Mouse (Mus musculus) midbrain, embryonic 16.5 days (tissue): Measurements from ENCODE around the gene Mapkapk2. TPM values are rescaled to one million over a fixed set of nuclear protein-coding genes. Genes with fewer than 3 reads are reported as not detected.

Experiments
- ATAC-seq: fragments of 200-750 bp; cut with Nextera tagmentation; 2 replicates; pipeline ENCODE4 v1.8.0; 2017; ENCODE audit warnings: moderate TSS enrichment
- H3K27ac ChIP-seq: fragments of 300-500 bp; sonication (generic); 2 replicates; pipeline ENCODE4 v1.5.1; 2014; ENCODE audit warnings: mild to moderate bottlenecking, low read length, mixed read lengths
- H3K27me3 ChIP-seq: fragments of 300-500 bp; sonication (generic); 2 replicates; pipeline ENCODE4 v1.6.1; 2014; ENCODE audit warnings: low read depth, low read length, mixed read lengths; ENCODE audit not compliant: control insufficient read depth, insufficient read depth
- H3K36me3 ChIP-seq: fragments of 300-500 bp; sonication (generic); 2 replicates; pipeline ENCODE4 v1.6.1; 2014; ENCODE audit warnings: mild to moderate bottlenecking, low read length, moderate library complexity, mixed read lengths; ENCODE audit not compliant: control insufficient read depth, insufficient read depth
- H3K4me1 ChIP-seq: fragments of 300-500 bp; sonication (generic); 2 replicates; pipeline ENCODE4 v1.6.1; 2014; ENCODE audit warnings: mild to moderate bottlenecking, low read length, mixed read lengths; ENCODE audit not compliant: control insufficient read depth, insufficient read depth
- H3K4me2 ChIP-seq: fragments of 300-500 bp; sonication (generic); 2 replicates; pipeline ENCODE4 v1.6.1; 2014; ENCODE audit warnings: mild to moderate bottlenecking, low read length, mixed read lengths
- H3K4me3 ChIP-seq: fragments of 300-500 bp; sonication (generic); 2 replicates; pipeline ENCODE4 v1.5.1; 2014; ENCODE audit warnings: low read depth, mild to moderate bottlenecking, low read length, moderate library complexity, mixed read lengths
- H3K9ac ChIP-seq: fragments of 300-500 bp; sonication (generic); 2 replicates; pipeline ENCODE4 v1.6.1; 2014; ENCODE audit warnings: low read depth, low read length, mixed read lengths
- H3K9me3 ChIP-seq: fragments of 300-500 bp; sonication (generic); replicated peaks from 2 replicates; pipeline ENCODE4 v1.6.1; 2014; ENCODE audit warnings: mild to moderate bottlenecking, low read length, mixed read lengths; ENCODE audit not compliant: control insufficient read depth, poor library complexity, severe bottlenecking
- WGBS: fragments of 180-500 bp; shearing (Covaris S2); extraction: QIAGEN DNeasy Blood & Tissue Kit; methylation state at CpG from one replicate; pipeline ENCODE4 v1.1.7; 2014; 5-methylcytosine and 5-hydroxymethylcytosine counted together
- polyA plus RNA-seq: library from polyadenylated mRNA; unstranded; fragments of >200 nt; fragmentation: Nextera tagmentation; extraction: Ambion mirVana; gene quantifications from 2 replicates; pipeline ENCODE4 v1.2.1, GENCODE M21; 2015

Gene Mapkapk2
- polyA plus RNA-seq, 1 experiment from 2014 or later, result 12.6 TPM

- Histone ChIP-seq H3K9me3 (no peaks in the 10 kb centered on the region), H3K27me3 (no peaks in the 10 kb centered on the region), H3K36me3 (no peaks in the 10 kb centered on the region; the same call in 1 of the 2 replicates), H3K9ac (no peak overlapping the region), H3K27ac (no peak overlapping the region), H3K4me3 (no peak overlapping the region), H3K4me2 (no peak overlapping the region), H3K4me1 (peaks cover 17% of the 10 kb centered on the region)
- 68% methylated on average over 6 of the region's 6 CpGs for WGBS
- ATAC-seq, result 0 out of 2 replicates have a peak, but pooled peaks have one; percentile 2
Measured at GRCm38 (mm10) chr1:131062821-131063220, 34.8 kb downstream of the Mapkapk2 start.

DNA sequence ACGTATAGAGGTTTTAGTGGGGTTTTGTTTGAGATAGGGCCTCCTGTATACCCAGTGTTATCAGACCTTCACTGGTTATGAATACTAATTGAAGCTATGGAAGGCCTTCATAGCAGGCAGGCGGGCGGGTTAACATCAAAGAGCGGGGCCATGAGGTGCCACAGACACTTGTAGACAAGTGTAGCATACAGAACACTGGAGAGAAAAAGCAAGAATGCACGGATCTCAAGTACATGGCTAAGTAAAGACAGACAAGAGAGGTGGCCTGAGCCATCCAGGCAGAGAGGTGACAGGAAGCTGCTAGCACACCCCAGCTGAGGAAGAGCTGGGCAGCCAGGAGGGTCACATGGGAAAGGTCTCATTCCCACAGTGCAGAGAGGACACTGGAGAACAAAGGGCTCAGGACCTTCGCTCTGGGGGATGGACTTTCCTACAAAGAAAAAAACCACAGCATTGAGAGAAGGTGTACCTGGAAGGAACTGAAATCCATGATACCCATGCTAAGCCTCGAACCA is 35.8 kb downstream of the Mapkapk2 start:
- Histone ChIP-seq H3K4me2 (no peak overlapping the region), H3K4me3 (no peak overlapping the region), H3K27ac (no peak overlapping the region), H3K27me3 (no peaks in the 10 kb centered on the region), H3K9ac (no peak overlapping the region), H3K4me1 (peaks cover 17% of the 10 kb centered on the region), H3K36me3 (peaks cover 3% of the 10 kb centered on the region; the same call in 1 of the 2 replicates), H3K9me3 (no peaks in the 10 kb centered on the region)
- ATAC-seq, result no peak
- 68% methylated on average over 7 of the region's 7 CpGs for WGBS

- no peak overlapping the region for H3K4me3 ChIP-seq
- peak; percentile 29; the same call in 1 of the 2 replicates for ATAC-seq
- no peak overlapping the region for H3K27ac ChIP-seq
- no peak overlapping the region for H3K4me2 ChIP-seq
- H3K36me3 ChIP-seq, result peaks cover 3% of the 10 kb centered on the region; the same call in 1 of the 2 replicates
- 68% methylated on average over 13 of the region's 13 CpGs for WGBS
- no peaks in the 10 kb centered on the region for H3K27me3 ChIP-seq
- peaks cover 17% of the 10 kb centered on the region for H3K4me1 ChIP-seq
- H3K9me3 ChIP-seq, result no peaks in the 10 kb centered on the region
- no peak overlapping the region for H3K9ac ChIP-seq
Measured at GRCm38 (mm10) chr1:131060290-131061253, 37.1 kb downstream of the Mapkapk2 start.

DNA sequence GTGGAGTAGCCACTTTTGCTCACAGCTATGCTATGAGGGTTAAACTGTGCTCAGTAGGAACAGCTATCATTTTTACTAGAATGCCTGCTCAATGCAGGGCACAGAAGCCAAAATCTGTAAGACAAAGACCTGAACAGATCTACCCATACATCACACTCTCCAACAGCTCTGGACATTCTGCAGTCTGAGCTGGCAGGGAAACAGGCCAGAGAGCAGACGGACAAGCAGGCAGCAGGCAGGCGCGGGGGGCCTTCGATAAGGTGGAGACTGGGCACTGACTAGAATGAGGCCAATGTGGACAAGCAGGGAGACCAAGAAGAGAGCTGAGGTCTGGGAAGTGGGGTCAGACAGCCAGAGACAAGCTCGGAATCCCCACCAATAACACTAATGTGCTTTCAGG is 37.8 kb downstream of the Mapkapk2 start:
- peaks cover 8% of the 10 kb centered on the region for H3K36me3 ChIP-seq
- no peak overlapping the region for H3K4me3 ChIP-seq
- H3K9me3 ChIP-seq, result no peaks in the 10 kb centered on the region
- 88% methylated on average over 5 of the region's 5 CpGs for WGBS
- no peak overlapping the region for H3K4me2 ChIP-seq
- no peak overlapping the region for H3K27ac ChIP-seq
- no peak for ATAC-seq
- no peaks in the 10 kb centered on the region for H3K27me3 ChIP-seq
- H3K9ac ChIP-seq, result no peak overlapping the region
- peaks cover 17% of the 10 kb centered on the region for H3K4me1 ChIP-seq

- H3K36me3 ChIP-seq, result peaks cover 10% of the 10 kb centered on the region
- H3K27me3 ChIP-seq, result no peaks in the 10 kb centered on the region
- no peaks in the 10 kb centered on the region for H3K9me3 ChIP-seq
- H3K9ac ChIP-seq, result no peak overlapping the region
- no peak overlapping the region for H3K27ac ChIP-seq
- 78% methylated on average over 1 of the region's 1 CpGs for WGBS
- no peak for ATAC-seq
- no peak overlapping the region for H3K4me2 ChIP-seq
- H3K4me3 ChIP-seq, result no peak overlapping the region
- peaks cover 16% of the 10 kb centered on the region for H3K4me1 ChIP-seq
Measured at GRCm38 (mm10) chr1:131059411-131059810, 38.2 kb downstream of the Mapkapk2 start.

DNA sequence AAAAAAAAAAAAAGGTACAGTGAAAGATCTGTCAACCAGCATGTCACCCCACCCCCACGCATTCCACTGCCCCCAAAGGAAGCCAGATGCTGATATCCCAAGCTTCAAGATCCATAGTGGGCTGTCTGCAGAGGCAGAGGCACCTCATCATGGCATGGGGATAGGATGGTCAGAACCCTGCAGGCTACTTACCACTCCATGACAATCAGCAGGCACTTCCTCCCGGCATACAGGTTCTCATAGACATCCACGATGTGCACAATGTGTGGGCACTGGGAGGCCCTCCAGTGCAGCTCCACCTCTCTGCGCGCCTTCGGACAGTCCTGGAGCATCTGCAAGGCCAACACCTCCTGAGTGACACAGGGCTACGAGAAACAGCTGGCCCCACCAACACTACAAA is 39.2 kb downstream of the Mapkapk2 start:
- ATAC-seq, result no peak
- Histone ChIP-seq H3K4me1 (peaks cover 9% of the 10 kb centered on the region), H3K9ac (no peak overlapping the region), H3K4me2 (no peak overlapping the region), H3K4me3 (no peak overlapping the region), H3K27me3 (no peaks in the 10 kb centered on the region), H3K9me3 (no peaks in the 10 kb centered on the region), H3K27ac (no peak overlapping the region), H3K36me3 (peaks cover 10% of the 10 kb centered on the region)
- 88% methylated on average over 7 of the region's 7 CpGs for WGBS

DNA sequence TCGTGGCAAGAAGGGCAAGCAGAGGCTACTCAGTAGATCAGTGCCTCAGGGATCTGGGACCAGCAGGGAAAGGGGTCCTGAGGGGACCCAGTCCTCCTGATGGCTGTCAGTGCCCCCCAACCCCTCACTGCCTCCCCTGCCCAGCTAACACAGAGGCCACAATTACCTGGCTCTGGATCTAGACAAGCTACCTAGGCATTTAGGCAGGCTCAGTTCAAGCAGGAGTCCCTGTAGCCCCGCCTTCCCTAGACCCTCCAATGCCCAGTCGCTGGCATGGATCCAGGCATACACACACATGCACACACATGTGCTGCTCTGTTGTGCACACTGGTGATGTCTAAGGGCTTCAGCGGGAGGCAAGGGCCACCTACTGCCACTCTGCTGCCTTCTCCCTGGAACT is 43.4 kb downstream of the Mapkapk2 start:
- H3K9ac ChIP-seq, result no peak overlapping the region
- WGBS, result 89% methylated on average over 4 of the region's 4 CpGs
- H3K9me3 ChIP-seq, result no peaks in the 10 kb centered on the region
- no peak; the same call in 1 of the 2 replicates for ATAC-seq
- H3K36me3 ChIP-seq, result peaks cover 10% of the 10 kb centered on the region
- H3K27ac ChIP-seq, result no peak overlapping the region
- H3K27me3 ChIP-seq, result no peaks in the 10 kb centered on the region
- H3K4me1 ChIP-seq, result 0 out of 2 replicates have a peak, but pooled peaks cover 4% of the 10 kb centered on the region
- no peak overlapping the region for H3K4me3 ChIP-seq
- H3K4me2 ChIP-seq, result no peak overlapping the region

DNA sequence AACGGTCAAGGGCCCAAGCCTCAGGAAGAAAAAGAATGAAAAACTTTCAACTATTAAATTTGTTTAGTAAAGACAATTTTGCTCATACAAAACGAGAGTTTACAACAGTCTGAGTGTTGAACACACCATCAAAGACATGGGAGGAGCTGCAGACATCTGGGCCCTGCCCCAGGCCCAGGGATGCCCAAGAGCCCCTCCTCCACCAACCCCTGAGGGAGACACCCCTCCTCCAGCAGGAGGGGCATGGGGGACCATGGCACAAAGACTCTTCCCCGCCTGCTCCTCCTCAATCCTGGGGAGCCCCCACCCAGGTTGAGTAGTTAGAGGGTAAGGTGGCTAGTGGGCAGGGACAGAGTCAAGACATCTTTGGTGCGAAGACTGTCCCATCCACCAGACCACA is 44.0 kb downstream of the Mapkapk2 start:
- H3K9ac ChIP-seq, result no peak overlapping the region
- H3K36me3 ChIP-seq, result peaks cover 10% of the 10 kb centered on the region
- H3K27me3 ChIP-seq, result no peaks in the 10 kb centered on the region
- no peak overlapping the region for H3K4me2 ChIP-seq
- H3K4me3 ChIP-seq, result no peak overlapping the region
- H3K9me3 ChIP-seq, result no peaks in the 10 kb centered on the region
- 0 out of 2 replicates have a peak, but pooled peaks cover 4% of the 10 kb centered on the region for H3K4me1 ChIP-seq
- no peak overlapping the region for H3K27ac ChIP-seq
- 62% methylated on average over 4 of the region's 4 CpGs for WGBS
- ATAC-seq, result peak; percentile 36; the same call in 1 of the 2 replicates

DNA sequence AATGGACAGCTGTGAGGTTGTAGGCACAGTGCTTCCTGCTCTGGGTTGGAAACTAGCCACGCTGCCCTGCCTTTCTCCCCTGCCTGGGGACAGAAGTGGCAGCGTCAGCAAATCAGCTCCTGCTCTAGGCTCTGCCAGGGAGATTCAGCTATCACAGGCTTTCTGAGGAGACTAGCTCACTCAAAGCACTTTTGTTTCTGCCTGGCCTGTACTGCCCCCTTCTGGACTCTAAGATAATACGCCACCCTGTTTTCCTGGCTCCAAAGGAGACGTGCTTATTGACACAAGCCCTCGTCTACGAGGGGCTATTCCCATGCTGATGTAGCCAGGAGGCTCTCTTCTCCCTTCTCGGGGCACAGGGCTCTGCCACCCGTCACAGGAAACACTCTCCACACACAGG is 44.4 kb downstream of the Mapkapk2 start:
- H3K36me3 ChIP-seq, result peaks cover 10% of the 10 kb centered on the region
- peak; percentile 71 for ATAC-seq
- 3% methylated on average over 8 of the region's 8 CpGs for WGBS
- H3K4me2 ChIP-seq, result no peak overlapping the region
- no peak overlapping the region for H3K4me3 ChIP-seq
- no peaks in the 10 kb centered on the region for H3K9me3 ChIP-seq
- 0 out of 2 replicates have a peak, but pooled peaks cover 4% of the 10 kb centered on the region for H3K4me1 ChIP-seq
- H3K27me3 ChIP-seq, result no peaks in the 10 kb centered on the region
- H3K27ac ChIP-seq, result 0 out of 2 replicates have a peak overlapping the region, but pooled peaks have one; percentile 2
- peak overlapping the region; percentile 15; the same call in 1 of the 2 replicates for H3K9ac ChIP-seq
